Mouse (Mus musculus): Measurements from ENCODE around the gene Decr2. TPM values are rescaled to one million over a fixed set of nuclear protein-coding genes. Genes with fewer than 3 reads are reported as not detected.

Decr2 gene
- total RNA-seq, 2 experiments from 2014 or later, result 11.9 to 12.8 TPM

GRCm38 (mm10) chr17:26057787-26058567 lies 32.2 kb downstream of the Decr2 start:
- no peak for DNase-seq

GRCm38 (mm10) chr17:26057278-26057677 lies 32.9 kb downstream of the Decr2 start:
- no peak for DNase-seq

- DNase-seq, result no peak
Measured at GRCm38 (mm10) chr17:26055164-26055563, 35.0 kb downstream of the Decr2 start.

- no peak for DNase-seq
Measured at GRCm38 (mm10) chr17:26054133-26054845, 35.8 kb downstream of the Decr2 start.

GRCm38 (mm10) chr17:26052706-26053105 lies 37.4 kb downstream of the Decr2 start:
- no peak for DNase-seq

GRCm38 (mm10) chr17:26052074-26052473 lies 38.1 kb downstream of the Decr2 start:
- DNase-seq, result no peak

- no peak for DNase-seq
Measured at GRCm38 (mm10) chr17:26048118-26048517, 42.0 kb downstream of the Decr2 start.

- DNase-seq, result peak; percentile 24 to 34
Measured at GRCm38 (mm10) chr17:26046253-26046997, 43.7 kb downstream of the Decr2 start.

GRCm38 (mm10) chr17:26045285-26045684 lies 44.9 kb downstream of the Decr2 start:
- no peak for DNase-seq

GRCm38 (mm10) chr17:26043249-26043636 lies 46.9 kb downstream of the Decr2 start:
- peak; percentile 75 to 85 for DNase-seq

- peak in 1 of 2 experiments; percentile 25 for DNase-seq
Measured at GRCm38 (mm10) chr17:26042599-26043248, 47.4 kb downstream of the Decr2 start.

GRCm38 (mm10) chr17:26041111-26041802 lies 48.9 kb downstream of the Decr2 start:
- peak; percentile 62 to 67 for DNase-seq

GRCm38 (mm10) chr17:26040711-26041110 lies 49.4 kb downstream of the Decr2 start:
- peak; percentile 58 to 69 for DNase-seq

- DNase-seq, result no peak
Measured at GRCm38 (mm10) chr17:26032037-26032436, 58.1 kb downstream of the Decr2 start.

- no peak for DNase-seq
Measured at GRCm38 (mm10) chr17:26031583-26031982, 58.6 kb downstream of the Decr2 start.

Other genes with a start within 250 kb of the Decr2 start
- gene Gm20683, start 248.6 kb downstream of the Decr2 start, total RNA-seq (2021), result 1 to 10 TPM; 1.2 to 3.3 TPM
- gene Rhot2, start 245.5 kb downstream of the Decr2 start, total RNA-seq (2021), result 100 to 1,000 TPM; 138 to 140 TPM
- gene Wdr90, start 228.8 kb downstream of the Decr2 start, total RNA-seq (2021), result 1 to 10 TPM; 1.0 to 2.3 TPM
- 100 to 1,000 TPM; 283 to 318 TPM for gene Mcrip2, start 221.6 kb downstream of the Decr2 start, total RNA-seq (2021)
- 10 to 100 TPM; 11.8 to 15.2 TPM for gene Mettl26, start 215.3 kb downstream of the Decr2 start, total RNA-seq (2021)
- gene Wfikkn1, start 209.5 kb downstream of the Decr2 start, total RNA-seq (2021), result under 1 TPM; 0.21 to 0.50 TPM
- gene Rab40c, start 170.6 kb downstream of the Decr2 start, total RNA-seq (2021), result 10 to 100 TPM; 14.5 to 15.3 TPM
- gene Pigq, start 145.4 kb downstream of the Decr2 start, total RNA-seq (2021), result 10 to 100 TPM; 37.8 to 43.4 TPM
- under 1 TPM in 1 of 2 experiments, not detected in 1; 0.21 TPM for gene Nhlrc4, start 145.4 kb downstream of the Decr2 start, total RNA-seq (2021)
- gene A930017K11Rik, start 137.8 kb downstream of the Decr2 start, total RNA-seq (2021), result under 1 TPM; 0.32 to 0.57 TPM
- gene Capn15, start 104.5 kb downstream of the Decr2 start, total RNA-seq (2021), result 1 to 10 TPM; 6.1 to 8.5 TPM
- 10 to 100 TPM; 30.6 to 30.7 TPM for gene Rab11fip3, start 20.8 kb downstream of the Decr2 start, total RNA-seq (2021)
- gene Nme4, start 5.3 kb upstream of the Decr2 start, total RNA-seq (2021), result 1 to 10 TPM; 4.7 to 5.1 TPM
- gene Tmem8, start 23.0 kb upstream of the Decr2 start, total RNA-seq (2021), result 1 to 10 TPM; 5.0 to 6.7 TPM
- 100 to 1,000 TPM; 165 to 179 TPM for gene Mrpl28, start 33.2 kb upstream of the Decr2 start, total RNA-seq (2021)
- gene Axin1, start 48.4 kb upstream of the Decr2 start, total RNA-seq (2021), result 10 to 100 TPM; 17.0 to 19.7 TPM
- gene Pdia2, start 108.8 kb upstream of the Decr2 start, total RNA-seq (2021), result not detected
- gene Rgs11, start 112.6 kb upstream of the Decr2 start, total RNA-seq (2021), result under 1 TPM; 0.15 to 0.77 TPM
- 1 to 10 TPM in 1 of 2 experiments, under 1 TPM in 1; 0.95 to 1.2 TPM for gene Arhgdig, start 117.4 kb upstream of the Decr2 start, total RNA-seq (2021)
- 100 to 1,000 TPM; 138 TPM for gene Fam234a, start 153.9 kb upstream of the Decr2 start, total RNA-seq (2021)
- 10 to 100 TPM; 12.2 to 16.6 TPM for gene Luc7l, start 162.6 kb upstream of the Decr2 start, total RNA-seq (2021)

Measured in heart, adult 18-20 months (tissue).